ENCODE assay signal across 8 mouse cellular contexts in the genomic region with DNA sequence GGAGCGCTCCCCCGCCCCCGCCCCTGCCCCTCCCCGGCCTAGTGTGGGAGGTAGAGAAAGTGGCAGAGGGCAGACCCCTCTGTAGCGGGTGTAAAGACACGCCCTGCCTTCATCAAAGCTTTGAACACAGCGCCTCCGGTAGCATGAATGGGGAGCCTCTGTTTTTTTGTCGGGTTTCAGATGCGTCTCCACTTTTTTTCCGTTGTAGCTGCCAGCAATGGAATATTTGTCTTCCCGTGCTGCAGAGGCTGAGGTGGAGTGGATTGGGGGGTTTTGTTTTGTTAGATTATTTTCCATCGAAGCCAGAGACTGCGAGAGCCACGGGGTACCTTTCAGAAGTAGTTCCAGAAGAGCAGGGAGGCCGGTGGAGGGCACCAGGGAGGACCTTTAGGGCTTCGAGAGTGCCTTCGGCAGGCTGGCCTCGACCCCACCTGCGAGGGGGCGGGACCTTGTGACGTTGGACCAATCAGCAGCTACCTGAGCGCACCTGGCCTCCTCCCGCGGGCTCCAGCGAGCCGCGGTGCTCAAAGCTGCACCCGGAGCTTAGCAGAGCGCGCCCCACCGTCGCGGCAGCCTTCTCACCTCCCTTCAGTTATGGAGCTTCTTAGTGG. TPM values are rescaled to one million over a fixed set of nuclear protein-coding genes. Genes with fewer than 3 reads are reported as not detected.
A peak's percentile ranks its signal among the peaks of the same experiment; 100 is the strongest.
DNase-seq lines count a peak whose midpoint lies in the region; ATAC-seq and TF ChIP-seq lines count a peak whose summit lies in the region.

A gene (plus strand): TSS at position 527 of the 611 bp plus-strand sequence.

- peaks cover 81% of the 10 kb centered on the region for H3K27me3 ChIP-seq in embryonic facial prominence, embryonic 10.5 days (replicated peaks; ENCODE audit: low read depth, poor library complexity, severe bottlenecking)
- H3K27me3 ChIP-seq in hindbrain, embryonic 12.5 days: peaks cover 66% of the 10 kb centered on the region
- peaks cover 9% of the 10 kb centered on the region; the same call in 1 of the 2 replicates for H3K27me3 ChIP-seq in limb, embryonic 14.5 days (ENCODE audit: control insufficient read depth, insufficient read depth, low read length)
- peaks cover 42% of the 10 kb centered on the region for H3K27me3 ChIP-seq in midbrain, embryonic 16.5 days (ENCODE audit: control insufficient read depth, insufficient read depth, low read depth, low read length)

- H3K4me3 ChIP-seq in embryonic facial prominence, embryonic 10.5 days: peak within 1 kb of the TSS; percentile 57
- peak within 1 kb of the TSS; percentile 33 for H3K4me3 ChIP-seq in hindbrain, embryonic 12.5 days
- H3K4me3 ChIP-seq in limb, embryonic 14.5 days (replicated peaks; ENCODE audit: low read length): peak within 1 kb of the TSS; percentile 55
- peak within 1 kb of the TSS; percentile 42 for H3K4me3 ChIP-seq in midbrain, embryonic 16.5 days (ENCODE audit: low read depth, low read length)

- WGBS in embryonic facial prominence, embryonic 10.5 days: 1% methylated on average over 34 of the region's 34 CpGs
- WGBS in hindbrain, embryonic 12.5 days: under 1% methylated on average over 32 of the region's 34 CpGs
- 1% methylated on average over 34 of the region's 34 CpGs for WGBS in limb, embryonic 14.5 days
- WGBS in midbrain, embryonic 16.5 days: under 1% methylated on average over 30 of the region's 34 CpGs

- 0 out of 2 replicates have a peak, but pooled peaks have one; percentile 61 for TF ChIP-seq POLR2A in limb, embryonic 14.5 days (IDR thresholded peaks at IDR 0.05; ENCODE audit: borderline replicate concordance, extremely low read depth, insufficient read depth, insufficient read length)

- peak within 1 kb of the TSS; percentile 84 for H3K27ac ChIP-seq in embryonic facial prominence, embryonic 10.5 days (replicated peaks)
- no peak within 1 kb of the TSS for H3K27ac ChIP-seq in hindbrain, embryonic 12.5 days
- H3K27ac ChIP-seq in limb, embryonic 14.5 days (replicated peaks; ENCODE audit: low read depth, low read length): peak within 1 kb of the TSS; percentile 87
- H3K27ac ChIP-seq in midbrain, embryonic 16.5 days (ENCODE audit: low read length): no peak within 1 kb of the TSS

- peak within 1 kb of the TSS; percentile 57 for H3K4me2 ChIP-seq in hindbrain, embryonic 12.5 days (replicated peaks)
- peak within 1 kb of the TSS; percentile 90 for H3K4me2 ChIP-seq in limb, embryonic 14.5 days (replicated peaks; ENCODE audit: low read depth, low read length, severe bottlenecking)
- H3K4me2 ChIP-seq in midbrain, embryonic 16.5 days (ENCODE audit: low read length): peak within 1 kb of the TSS; percentile 72

- no peaks in the 10 kb centered on the region for H3K9me3 ChIP-seq in embryonic facial prominence, embryonic 10.5 days
- no peaks in the 10 kb centered on the region for H3K9me3 ChIP-seq in hindbrain, embryonic 12.5 days (replicated peaks)
- no peaks in the 10 kb centered on the region for H3K9me3 ChIP-seq in limb, embryonic 14.5 days (ENCODE audit: control insufficient read depth, low read length)
- no peaks in the 10 kb centered on the region for H3K9me3 ChIP-seq in midbrain, embryonic 16.5 days (replicated peaks; ENCODE audit: control insufficient read depth, low read length, poor library complexity, severe bottlenecking)

- H3K9ac ChIP-seq in hindbrain, embryonic 12.5 days: peak within 1 kb of the TSS; percentile 29
- peak within 1 kb of the TSS; percentile 70 for H3K9ac ChIP-seq in limb, embryonic 14.5 days (ENCODE audit: low read depth, low read length, severe bottlenecking)
- peak within 1 kb of the TSS; percentile 35 for H3K9ac ChIP-seq in midbrain, embryonic 16.5 days (ENCODE audit: low read depth, low read length)

- H3K4me1 ChIP-seq in embryonic facial prominence, embryonic 10.5 days: peaks cover 54% of the 10 kb centered on the region
- H3K4me1 ChIP-seq in hindbrain, embryonic 12.5 days: peaks cover 28% of the 10 kb centered on the region
- peaks cover 49% of the 10 kb centered on the region for H3K4me1 ChIP-seq in limb, embryonic 14.5 days (ENCODE audit: control insufficient read depth, insufficient read depth, low read length)
- peaks cover 28% of the 10 kb centered on the region for H3K4me1 ChIP-seq in midbrain, embryonic 16.5 days (ENCODE audit: control insufficient read depth, insufficient read depth, low read length)

- DNase-seq in cerebellum, adult 18-20 months: peak; percentile 9 to 12
- no peak for DNase-seq in cerebellum, adult 11 months
- peak; percentile 81 for DNase-seq in embryonic facial prominence, embryonic 10.5 days (ENCODE audit: low spot score)
- DNase-seq in limb, embryonic 14.5 days (ENCODE audit: low spot score): peak; percentile 69
- DNase-seq in urinary bladder, postnatal 14 days (ENCODE audit: low spot score): peak; percentile 91

- ATAC-seq in hindbrain, embryonic 12.5 days (ENCODE audit: low FRiP score): 0 out of 2 replicates have a peak, but pooled peaks have one; percentile 20
- ATAC-seq in limb, embryonic 14.5 days (ENCODE audit: low FRiP score, low read depth): peak; percentile 51
- peak; percentile 52 for ATAC-seq in midbrain, embryonic 16.5 days
- no peak for ATAC-seq in megakaryocyte-erythroid progenitor cell, adult 5-6 weeks (replicated peaks; ENCODE audit: low FRiP score, low TSS enrichment, poor library complexity, severe bottlenecking)

- H3K36me3 ChIP-seq in embryonic facial prominence, embryonic 10.5 days (replicated peaks): no peaks in the 10 kb centered on the region
- H3K36me3 ChIP-seq in hindbrain, embryonic 12.5 days: no peaks in the 10 kb centered on the region
- no peaks in the 10 kb centered on the region for H3K36me3 ChIP-seq in limb, embryonic 14.5 days (ENCODE audit: control insufficient read depth, insufficient read depth, low read length)
- no peaks in the 10 kb centered on the region for H3K36me3 ChIP-seq in midbrain, embryonic 16.5 days (ENCODE audit: control insufficient read depth, insufficient read depth, low read length)

RNA-seq across cellular contexts. Expression of the gene that starts here (rescaled TPM):
- polyA plus RNA-seq in embryonic facial prominence, embryonic 10.5 days (2016; fragmentation: Nextera tagmentation; extraction: Ambion mirVana): 23.3 and 23.4 TPM in 2 replicates
- polyA plus RNA-seq in hindbrain, embryonic 12.5 days (2016; fragmentation: Nextera tagmentation; extraction: Ambion mirVana): 7.7 and 10.0 TPM in 2 replicates
- polyA plus RNA-seq in limb, embryonic 14.5 days (2012; rRNA removed): 49.5 and 60.4 TPM in 2 replicates
- 23.0 and 25.0 TPM in 2 replicates for polyA plus RNA-seq in limb, embryonic 14.5 days (2014; fragmentation: Nextera tagmentation; extraction: Ambion mirVana)
- 0.91 and 1.2 TPM in 2 replicates for polyA plus RNA-seq in midbrain, embryonic 16.5 days (2015; fragmentation: Nextera tagmentation; extraction: Ambion mirVana)
- not detected in 2 replicates for total RNA-seq in megakaryocyte-erythroid progenitor cell, adult 5-6 weeks (2014; fragmentation: Nextera tagmentation)
- total RNA-seq in megakaryocyte-erythroid progenitor cell, adult 5-6 weeks (2017): not detected in 2 replicates

Comparison
In these comparisons a context has a peak if more than half of its experiments do, and no peak if none do; other contexts are left out.
1. H3K27ac ChIP-seq: peak in embryonic facial prominence, embryonic 10.5 days (single experiment) and limb, embryonic 14.5 days (single experiment); none in hindbrain, embryonic 12.5 days (single experiment) and midbrain, embryonic 16.5 days (single experiment).
2. Peak in every context shown above with its lines, with median percentiles within 50 percentile points of each other: H3K4me3 ChIP-seq, H3K4me2 ChIP-seq and H3K9ac ChIP-seq.